Mouse (Mus musculus) liver, postnatal 0 days (tissue): ENCODE results near the gene Cpe.

Experiments used
- CTCF ChIP-seq: sonication (generic); IDR thresholded peaks from 2 replicates; pipeline ENCODE4 v1.5.1; 2016; ENCODE audit warnings: antibody characterized with exemption, low read depth
- EP300 ChIP-seq: IDR thresholded peaks from 2 replicates; pipeline ENCODE4 v1.6.1; 2016; ENCODE audit warnings: antibody characterized with exemption, low read depth, mild to moderate bottlenecking

GRCm38 (mm10) chr8:64664811-64665210 lies 28.0 kb downstream of the Cpe start:
- TF ChIP-seq EP300: no peak
- no peak for TF ChIP-seq CTCF
